Mouse (Mus musculus) lung, adult 2 months (tissue): ENCODE measurements around the gene Wdr66.

Experiments used
- CTCF ChIP-seq: fragments of 200-500 bp; IDR thresholded peaks from 2 replicates; pipeline ENCODE4 v1.5.1; 2011; ENCODE audit warnings: mild to moderate bottlenecking, low read length, control low read depth; ENCODE audit not compliant: insufficient read depth
- POLR2A ChIP-seq: fragments of 200-500 bp; IDR thresholded peaks from 2 replicates; pipeline ENCODE4 v1.6.1; 2011; ENCODE audit warnings: low read depth, mild to moderate bottlenecking, control low read depth, low read length, borderline replicate concordance; ENCODE audit errors: extremely low read depth

- TF ChIP-seq POLR2A, result no peak
- no peak for TF ChIP-seq CTCF
Observed at GRCm38 (mm10) chr5:123376569-123376968, 124.7 kb downstream of the Wdr66 start.
